Mouse (Mus musculus): ENCODE data around the gene Pkmyt1. TPM values are rescaled to one million over a fixed set of nuclear protein-coding genes. Genes with fewer than 3 reads are reported as not detected.
A peak's percentile ranks its signal among the peaks of the same experiment; 100 is the strongest.

The Pkmyt1 gene
- polyA plus RNA-seq, 1 experiment from 2014 or later = 22.6 TPM

DNA sequence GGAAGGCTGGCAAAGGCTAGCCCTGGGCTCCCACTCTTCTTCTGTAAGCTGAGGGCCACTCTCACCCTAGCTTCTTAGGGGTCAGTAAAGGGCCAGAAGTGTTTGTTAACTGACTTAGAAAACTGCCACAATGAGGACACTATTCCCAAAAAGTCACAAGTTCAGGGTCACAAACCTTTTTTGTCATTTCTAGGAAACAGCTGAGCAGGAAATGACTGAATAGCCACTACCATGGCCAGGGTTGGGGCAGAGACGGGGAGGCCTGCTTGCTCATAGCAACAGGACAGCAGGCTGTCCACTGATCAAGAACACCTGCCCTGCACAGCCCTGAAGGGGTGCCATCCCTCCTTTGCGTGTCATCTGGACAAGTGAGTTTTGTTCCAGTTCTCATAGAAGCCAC lies 51.0 kb downstream of the Pkmyt1 start:
- no peak overlapping the region for H3K4me2 ChIP-seq
- 89% methylated on average over 2 of the region's 2 CpGs for WGBS

DNA sequence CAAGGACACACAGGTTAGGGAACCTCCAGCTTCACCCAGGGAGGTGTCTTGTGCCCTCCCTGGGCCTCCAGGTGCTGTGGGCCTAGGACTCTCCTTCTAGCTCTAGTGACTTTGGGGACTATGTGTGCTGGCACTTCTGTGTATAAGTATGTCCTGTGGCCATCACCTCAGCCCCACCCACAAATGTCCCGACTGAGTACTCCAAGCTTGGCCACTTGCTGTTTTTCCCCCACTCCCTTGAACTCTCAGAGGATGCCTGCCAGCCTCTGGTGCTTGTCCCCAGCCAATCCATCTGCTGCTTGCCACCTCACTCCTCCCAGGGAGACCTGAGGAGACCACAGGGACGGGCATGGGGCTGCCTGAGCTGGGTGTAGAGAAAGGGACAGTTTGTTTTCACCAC lies 52.3 kb downstream of the Pkmyt1 start:
- Histone ChIP-seq H3K36me3 (replicated peaks) (0 out of 2 replicates have a peak, but pooled peaks cover 2% of the 10 kb centered on the region), H3K4me1 (0 out of 2 replicates have a peak, but pooled peaks cover 3% of the 10 kb centered on the region), H3K27me3 (replicated peaks) (no peaks in the 10 kb centered on the region), H3K27ac (no peak overlapping the region), H3K4me2 (no peak overlapping the region), H3K9me3 (no peaks in the 10 kb centered on the region), H3K4me3 (no peak overlapping the region), H3K9ac (no peak overlapping the region)
- WGBS = 64% methylated on average over 2 of the region's 2 CpGs
- ATAC-seq (replicated peaks) = no peak

More for the DNA sequence above, 51.0 kb downstream of the Pkmyt1 start:
- no peak overlapping the region for H3K4me3 ChIP-seq
- 0 out of 2 replicates have a peak, but pooled peaks cover 2% of the 10 kb centered on the region for H3K36me3 ChIP-seq (replicated peaks)
- no peaks in the 10 kb centered on the region for H3K9me3 ChIP-seq
- no peak for ATAC-seq (replicated peaks)
- H3K27me3 ChIP-seq (replicated peaks) = no peaks in the 10 kb centered on the region
- H3K27ac ChIP-seq = no peak overlapping the region
- H3K4me1 ChIP-seq = peaks cover 4% of the 10 kb centered on the region
- no peak overlapping the region for H3K9ac ChIP-seq

DNA sequence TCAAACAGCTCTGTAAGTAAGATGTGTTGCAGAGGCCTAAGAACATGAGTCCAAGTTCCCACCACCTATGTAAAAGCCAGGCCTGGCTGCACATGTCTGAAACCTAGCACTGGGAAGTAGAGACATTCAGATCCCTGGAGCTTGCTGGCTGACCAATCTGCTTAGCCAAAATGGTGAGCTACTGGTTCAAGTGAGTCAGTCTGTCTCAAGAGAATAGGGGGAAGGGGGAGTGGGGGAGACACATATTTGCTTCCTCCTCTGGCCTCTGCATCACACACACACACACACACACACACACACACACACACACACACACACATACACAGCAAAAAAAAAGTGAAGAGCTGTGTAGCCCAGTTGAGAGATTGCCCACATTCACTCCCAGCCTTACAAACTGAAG lies 57.2 kb downstream of the Pkmyt1 start:
- H3K4me3 ChIP-seq = no peak overlapping the region

DNA sequence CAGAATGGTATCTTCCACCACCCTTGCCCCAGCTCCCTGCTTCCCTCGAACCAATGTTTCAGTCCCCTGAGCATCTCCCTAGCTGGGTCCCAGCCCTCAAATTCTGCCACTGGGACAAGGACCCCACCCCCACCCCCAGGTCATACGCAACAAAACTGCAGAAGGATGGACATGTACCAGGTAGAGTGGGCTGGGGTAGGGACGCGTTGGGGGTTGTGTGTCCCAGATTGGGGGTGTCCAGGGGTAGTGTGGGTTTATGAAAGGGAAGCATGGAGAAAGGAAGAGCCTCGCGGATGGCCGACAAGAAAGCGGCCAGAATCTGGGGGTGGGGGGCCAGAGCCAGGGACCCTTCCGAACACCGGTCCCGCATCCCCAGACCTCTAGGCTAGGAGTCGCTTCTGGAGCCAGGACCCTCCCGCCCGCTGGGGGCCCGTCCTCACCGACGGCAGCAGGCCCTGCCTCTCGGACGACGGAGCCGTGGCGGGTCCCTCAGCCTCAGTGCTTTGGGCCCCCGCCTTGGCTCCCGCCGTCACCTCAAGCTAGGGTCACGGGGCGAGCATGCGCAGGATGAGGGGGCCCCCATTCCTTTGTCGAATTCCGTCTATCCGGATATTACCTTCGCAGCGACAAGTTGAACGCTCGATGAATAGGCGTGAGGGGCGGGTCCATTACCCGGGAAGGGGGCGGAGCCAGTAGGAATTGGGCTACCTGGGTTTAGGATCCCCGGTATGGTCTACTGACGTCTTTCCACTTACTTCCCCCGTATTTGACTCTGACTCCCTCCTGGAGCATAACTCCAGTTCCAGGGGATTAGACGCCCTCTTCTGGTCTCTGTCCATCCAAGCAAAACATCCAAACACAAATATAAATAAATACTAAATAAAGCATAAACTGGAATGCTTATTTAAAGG lies 59.7 kb downstream of the Pkmyt1 start, which contains the start of gene Flywch2:
Gene Flywch2, minus strand, starts transcription at position 521 of the 911 bp plus-strand sequence.
- peak; percentile 93 for ATAC-seq (replicated peaks)

More for the DNA sequence above, 57.2 kb downstream of the Pkmyt1 start:
- no peak overlapping the region for H3K4me2 ChIP-seq
- no peaks in the 10 kb centered on the region for H3K9me3 ChIP-seq
- no peak overlapping the region for H3K9ac ChIP-seq
- no peaks in the 10 kb centered on the region for H3K27me3 ChIP-seq (replicated peaks)
- no peak for ATAC-seq (replicated peaks)
- H3K4me1 ChIP-seq = peaks cover 13% of the 10 kb centered on the region
- no peak overlapping the region for H3K27ac ChIP-seq
- H3K36me3 ChIP-seq (replicated peaks) = no peaks in the 10 kb centered on the region

More for the DNA sequence above, 59.7 kb downstream of the Pkmyt1 start, which contains the start of gene Flywch2:
- H3K4me2 ChIP-seq = peak within 1 kb of the TSS; percentile 72
- H3K4me3 ChIP-seq = peak within 1 kb of the TSS; percentile 60
- H3K9me3 ChIP-seq = no peaks in the 10 kb centered on the region
- WGBS = 2% methylated on average over 41 of the region's 43 CpGs
- H3K27ac ChIP-seq = peak within 1 kb of the TSS; percentile 95
- H3K4me1 ChIP-seq = peaks cover 28% of the 10 kb centered on the region
- no peaks in the 10 kb centered on the region for H3K36me3 ChIP-seq (replicated peaks)
- H3K27me3 ChIP-seq (replicated peaks) = no peaks in the 10 kb centered on the region
- H3K9ac ChIP-seq = peak within 1 kb of the TSS; percentile 83

Other genes with a start within 250 kb of the Pkmyt1 start
- gene Vmn2r117, start 246.6 kb upstream of the Pkmyt1 start, polyA plus RNA-seq (2015; fragmentation: Nextera tagmentation; extraction: Ambion mirVana) = not detected in 2 replicates
- 19.4 and 19.7 TPM in 2 replicates for gene Zfp213, start 162.1 kb upstream of the Pkmyt1 start, polyA plus RNA-seq (2015; fragmentation: Nextera tagmentation; extraction: Ambion mirVana)
- 30.4 and 31.9 TPM in 2 replicates for gene Zfp13, start 126.8 kb upstream of the Pkmyt1 start, polyA plus RNA-seq (2015; fragmentation: Nextera tagmentation; extraction: Ambion mirVana)
- gene Zscan10, start 125.5 kb upstream of the Pkmyt1 start, polyA plus RNA-seq (2015; fragmentation: Nextera tagmentation; extraction: Ambion mirVana) = not detected in 2 replicates
- gene Mmp25, start 81.1 kb upstream of the Pkmyt1 start, polyA plus RNA-seq (2015; fragmentation: Nextera tagmentation; extraction: Ambion mirVana) = 1.2 and 1.7 TPM in 2 replicates
- gene Bicdl2, start 65.8 kb upstream of the Pkmyt1 start, polyA plus RNA-seq (2015; fragmentation: Nextera tagmentation; extraction: Ambion mirVana) = 0.22 TPM in 1 of 2 replicates, not detected in the other
- 120 and 121 TPM in 2 replicates for gene Hcfc1r1, start 52.7 kb upstream of the Pkmyt1 start, polyA plus RNA-seq (2015; fragmentation: Nextera tagmentation; extraction: Ambion mirVana)
- gene Thoc6, start 52.5 kb upstream of the Pkmyt1 start, polyA plus RNA-seq (2015; fragmentation: Nextera tagmentation; extraction: Ambion mirVana) = 39.1 and 42.9 TPM in 2 replicates
- gene Tnfrsf12a, start 48.9 kb upstream of the Pkmyt1 start, polyA plus RNA-seq (2015; fragmentation: Nextera tagmentation; extraction: Ambion mirVana) = 2.4 and 2.5 TPM in 2 replicates
- gene Cldn6, start 47.1 kb upstream of the Pkmyt1 start, polyA plus RNA-seq (2015; fragmentation: Nextera tagmentation; extraction: Ambion mirVana) = 0.23 TPM in 1 of 2 replicates, not detected in the other
- gene Cldn9, start 42.3 kb upstream of the Pkmyt1 start, polyA plus RNA-seq (2015; fragmentation: Nextera tagmentation; extraction: Ambion mirVana) = 0.68 and 0.89 TPM in 2 replicates
- gene 1520401A03Rik, start 3.6 kb upstream of the Pkmyt1 start, polyA plus RNA-seq (2015; fragmentation: Nextera tagmentation; extraction: Ambion mirVana) = 0.06 and 0.11 TPM in 2 replicates
- gene Paqr4, start 14.5 kb downstream of the Pkmyt1 start, polyA plus RNA-seq (2015; fragmentation: Nextera tagmentation; extraction: Ambion mirVana) = 70.9 and 72.6 TPM in 2 replicates
- 1.4 and 1.5 TPM in 2 replicates for gene Kremen2, start 19.5 kb downstream of the Pkmyt1 start, polyA plus RNA-seq (2015; fragmentation: Nextera tagmentation; extraction: Ambion mirVana)
- 242 and 257 TPM in 2 replicates for gene Flywch1, start 45.3 kb downstream of the Pkmyt1 start, polyA plus RNA-seq (2015; fragmentation: Nextera tagmentation; extraction: Ambion mirVana)
- gene Flywch2, start 59.7 kb downstream of the Pkmyt1 start, polyA plus RNA-seq (2015; fragmentation: Nextera tagmentation; extraction: Ambion mirVana) = 90.1 and 90.2 TPM in 2 replicates
- gene Srrm2, start 64.2 kb downstream of the Pkmyt1 start, polyA plus RNA-seq (2015; fragmentation: Nextera tagmentation; extraction: Ambion mirVana) = 552 and 579 TPM in 2 replicates
- gene Elob, start 102.8 kb downstream of the Pkmyt1 start, polyA plus RNA-seq (2015; fragmentation: Nextera tagmentation; extraction: Ambion mirVana) = 1,171 and 1,223 TPM in 2 replicates
- 0.15 and 0.22 TPM in 2 replicates for gene Prss33, start 109.7 kb downstream of the Pkmyt1 start, polyA plus RNA-seq (2015; fragmentation: Nextera tagmentation; extraction: Ambion mirVana)
- gene Prss32, start 117.5 kb downstream of the Pkmyt1 start, polyA plus RNA-seq (2015; fragmentation: Nextera tagmentation; extraction: Ambion mirVana) = not detected in 2 replicates
- 1.4 and 1.6 TPM in 2 replicates for gene Prss41, start 117.8 kb downstream of the Pkmyt1 start, polyA plus RNA-seq (2015; fragmentation: Nextera tagmentation; extraction: Ambion mirVana)
- not detected in 2 replicates for gene Prss21, start 141.7 kb downstream of the Pkmyt1 start, polyA plus RNA-seq (2015; fragmentation: Nextera tagmentation; extraction: Ambion mirVana)
- gene Dcpp1, start 154.5 kb downstream of the Pkmyt1 start, polyA plus RNA-seq (2015; fragmentation: Nextera tagmentation; extraction: Ambion mirVana) = not detected in 2 replicates
- not detected in 2 replicates for gene Dcpp2, start 154.5 kb downstream of the Pkmyt1 start, polyA plus RNA-seq (2015; fragmentation: Nextera tagmentation; extraction: Ambion mirVana)
- gene Dcpp3, start 191.1 kb downstream of the Pkmyt1 start, polyA plus RNA-seq (2015; fragmentation: Nextera tagmentation; extraction: Ambion mirVana) = not detected in 2 replicates
- gene Sbp, start 215.3 kb downstream of the Pkmyt1 start, polyA plus RNA-seq (2015; fragmentation: Nextera tagmentation; extraction: Ambion mirVana) = not detected in 2 replicates
- not detected in 2 replicates for gene Sbpl, start 228.9 kb downstream of the Pkmyt1 start, polyA plus RNA-seq (2015; fragmentation: Nextera tagmentation; extraction: Ambion mirVana)